Mouse (Mus musculus) kidney, adult 2 months (tissue): ENCODE measurements around the gene Armcx4.

Source experiments
- CTCF ChIP-seq: fragments of 200-500 bp; conservative IDR thresholded peaks from 2 replicates; pipeline ENCODE4 v1.5.1; 2011; ENCODE audit warnings: low read depth, mild to moderate bottlenecking, control low read depth, low read length, moderate library complexity, mixed read lengths; ENCODE audit not compliant: insufficient read depth, insufficient read length
- POLR2A ChIP-seq: fragments of 200-500 bp; IDR thresholded peaks from one replicate; pipeline ENCODE4 v1.6.1; 2011; ENCODE audit warnings: low read depth, low read length, control low read depth

- TF ChIP-seq CTCF (no peak), POLR2A (no peak)
These were observed 40.0 kb upstream of the Armcx4 start for GRCm38 (mm10) chrX:134646338-134646737.
